Mouse (Mus musculus): Measurements from ENCODE around the gene 2610042L04Rik. TPM values are rescaled to one million over a fixed set of nuclear protein-coding genes. Genes with fewer than 3 reads are reported as not detected.
"Not testable (repeated sequence)": the region's sequence is repeated elsewhere in the genome, so short reads cannot be mapped to it uniquely, and the experiment has no call there.

2610042L04Rik gene
- polyA plus RNA-seq (2015; fragmentation: Nextera tagmentation; extraction: Ambion mirVana) = not detected in 2 replicates

DNA sequence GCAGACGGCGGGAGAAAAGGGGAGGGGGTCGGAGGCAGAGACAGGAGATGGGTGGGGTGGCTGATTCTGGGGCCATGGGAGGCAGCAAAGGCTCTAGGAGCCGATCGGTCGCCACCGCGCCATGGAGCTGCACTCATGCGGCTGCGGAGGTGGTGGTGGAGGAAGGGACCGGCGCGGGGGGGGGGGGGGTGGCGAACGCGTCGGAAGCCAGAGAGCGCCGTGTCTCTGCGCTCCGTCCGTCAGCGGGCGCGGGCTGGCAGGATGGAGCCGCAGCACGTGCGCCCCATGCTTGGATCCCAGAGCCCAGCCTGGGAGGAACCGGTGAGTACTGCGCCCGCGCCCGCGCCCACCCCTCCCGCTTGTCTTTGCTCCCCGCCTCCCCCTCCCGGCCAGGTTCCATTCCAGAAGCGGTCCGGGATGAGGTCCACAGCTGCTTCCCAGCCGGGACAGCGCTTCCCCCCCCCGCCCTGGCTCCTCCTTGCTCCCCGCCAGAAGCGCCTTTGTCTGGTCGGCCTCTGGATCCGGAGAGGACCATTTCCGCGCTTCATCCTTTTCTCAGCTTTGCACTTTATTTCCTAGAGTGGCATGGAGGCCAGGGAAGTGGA, at the start of gene 2610042L04Rik:
Gene 2610042L04Rik (plus strand): TSS at position 288 of the 605 bp plus-strand sequence.
- DNase-seq (ENCODE audit: low spot score) = not testable (repeated sequence)

DNA sequence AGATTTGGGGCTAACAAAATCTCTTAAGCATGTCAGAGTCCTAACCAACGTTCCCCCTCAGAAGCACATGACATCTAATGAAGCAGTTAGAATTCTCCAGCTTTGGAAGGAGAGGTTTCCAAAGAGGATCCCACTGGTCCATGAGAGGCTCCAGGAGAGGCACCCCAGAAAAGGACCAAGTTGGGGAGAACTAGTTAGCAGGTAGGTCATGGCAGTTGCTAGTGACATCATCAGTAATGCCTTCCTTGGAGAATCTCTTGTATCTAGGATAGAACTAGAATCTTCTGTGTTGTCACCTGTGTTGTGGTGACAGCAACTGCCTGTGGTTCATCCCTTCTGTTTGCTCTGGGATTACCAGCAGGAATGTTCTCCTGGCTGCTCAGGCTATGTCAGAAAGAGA, 17.6 kb upstream of the 2610042L04Rik start, which contains the start of gene Gm3149:
Gene Gm3149 (plus strand): TSS at position 301 of the 400 bp plus-strand sequence.
- DNase-seq (ENCODE audit: low spot score) = not testable (repeated sequence)

DNA sequence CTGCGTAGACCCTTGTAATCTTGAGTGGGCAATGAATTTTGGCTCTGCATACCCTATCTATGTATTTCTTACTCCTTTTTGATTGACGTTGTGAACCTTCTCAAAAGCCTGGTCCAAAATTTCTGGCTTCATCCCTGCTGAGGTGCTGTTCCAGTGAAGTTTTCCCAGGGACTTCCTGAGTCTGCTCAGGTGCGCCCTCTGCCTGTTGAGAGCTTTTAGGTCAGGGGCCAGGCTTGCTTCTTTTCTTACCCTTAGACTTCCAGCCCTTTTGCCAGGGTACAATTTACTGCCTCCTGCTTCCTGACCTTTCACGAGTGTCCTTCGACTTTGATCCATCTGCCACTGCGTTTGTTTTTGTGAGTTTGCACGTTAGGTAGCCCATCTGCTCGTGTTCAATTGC, 943 bp downstream of the 2610042L04Rik start:
- DNase-seq (ENCODE audit: low spot score) = not testable (repeated sequence)

DNA sequence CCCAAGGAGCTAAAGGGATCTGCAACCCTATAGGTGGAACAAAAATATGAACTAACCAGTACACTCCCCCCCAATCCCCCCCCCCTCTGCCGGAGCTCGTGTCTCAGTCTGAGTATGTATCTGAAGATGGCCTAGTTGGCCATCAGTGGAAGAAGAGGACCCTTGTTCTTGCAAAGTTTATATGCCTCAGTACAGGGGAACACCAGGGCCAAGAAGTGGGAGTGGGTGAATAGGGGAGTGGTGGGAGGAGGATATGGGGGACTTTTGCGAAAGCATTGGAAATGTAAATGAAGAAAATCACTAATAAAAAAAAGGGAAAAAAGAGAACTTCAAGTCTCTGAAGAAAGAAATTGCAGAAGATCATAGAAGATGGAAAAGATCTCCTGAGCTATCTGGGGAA, 34.4 kb downstream of the 2610042L04Rik start:
- DNase-seq (ENCODE audit: low spot score) = not testable (repeated sequence)

DNA sequence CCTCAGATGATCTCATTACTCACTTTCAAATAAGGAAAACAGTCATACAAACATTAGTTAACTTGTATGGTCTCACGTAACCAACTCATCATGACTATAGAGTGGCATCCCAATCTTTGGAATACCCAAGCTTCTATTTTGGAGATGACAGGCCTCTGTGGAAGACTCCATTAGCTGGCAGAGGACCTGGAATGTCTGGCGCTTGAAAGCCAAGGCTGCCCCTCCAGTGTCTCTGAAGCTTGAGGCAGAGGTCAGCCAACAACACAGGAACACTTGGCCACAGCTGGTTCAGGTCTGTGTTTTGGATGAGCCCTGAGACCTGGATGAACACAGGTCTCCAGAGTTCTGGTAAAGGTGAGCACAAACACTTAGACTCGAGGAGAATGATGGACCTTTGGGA, 35.1 kb downstream of the 2610042L04Rik start:
- DNase-seq (ENCODE audit: low spot score) = not testable (repeated sequence)

DNA sequence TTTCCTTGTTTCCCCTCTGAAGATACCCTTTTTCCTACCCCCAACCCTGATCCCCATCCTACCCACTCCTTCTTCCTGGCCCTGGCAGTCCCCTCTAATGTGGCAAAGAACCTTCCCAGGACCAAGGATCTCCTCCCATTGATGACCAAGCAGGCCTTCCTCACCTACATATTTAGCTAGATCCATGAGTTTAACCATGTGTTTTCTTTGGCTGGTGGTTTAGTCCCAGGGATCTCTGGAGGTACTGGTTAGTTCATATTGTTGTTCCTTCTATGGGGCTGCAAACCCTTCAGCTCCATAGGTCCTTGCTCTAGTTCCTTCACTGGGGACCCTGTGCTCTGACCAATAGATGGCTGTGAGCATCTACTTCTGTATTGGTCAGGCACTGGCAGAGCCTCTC, 43.3 kb downstream of the 2610042L04Rik start:
- not testable (repeated sequence) for DNase-seq (ENCODE audit: low spot score)

DNA sequence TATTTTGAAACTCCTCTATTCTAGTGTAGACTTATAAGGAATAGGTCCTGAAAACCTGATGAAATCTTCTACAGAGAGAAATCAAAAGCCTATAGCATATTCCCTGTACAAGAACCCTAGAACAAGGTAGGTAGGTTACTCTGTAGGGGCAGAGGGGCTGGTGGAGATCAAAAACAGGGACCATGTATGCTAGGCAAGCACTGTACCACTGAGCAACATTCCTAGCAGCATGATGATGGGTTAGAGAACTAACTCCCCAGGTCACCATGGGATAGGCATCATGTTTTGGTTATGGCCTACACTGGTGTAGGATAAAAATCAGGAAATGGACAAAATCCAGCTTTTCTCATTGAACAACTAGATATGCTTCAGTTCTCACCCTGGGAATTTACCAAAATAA, 51.0 kb downstream of the 2610042L04Rik start:
- DNase-seq (ENCODE audit: low spot score) = not testable (repeated sequence)

DNA sequence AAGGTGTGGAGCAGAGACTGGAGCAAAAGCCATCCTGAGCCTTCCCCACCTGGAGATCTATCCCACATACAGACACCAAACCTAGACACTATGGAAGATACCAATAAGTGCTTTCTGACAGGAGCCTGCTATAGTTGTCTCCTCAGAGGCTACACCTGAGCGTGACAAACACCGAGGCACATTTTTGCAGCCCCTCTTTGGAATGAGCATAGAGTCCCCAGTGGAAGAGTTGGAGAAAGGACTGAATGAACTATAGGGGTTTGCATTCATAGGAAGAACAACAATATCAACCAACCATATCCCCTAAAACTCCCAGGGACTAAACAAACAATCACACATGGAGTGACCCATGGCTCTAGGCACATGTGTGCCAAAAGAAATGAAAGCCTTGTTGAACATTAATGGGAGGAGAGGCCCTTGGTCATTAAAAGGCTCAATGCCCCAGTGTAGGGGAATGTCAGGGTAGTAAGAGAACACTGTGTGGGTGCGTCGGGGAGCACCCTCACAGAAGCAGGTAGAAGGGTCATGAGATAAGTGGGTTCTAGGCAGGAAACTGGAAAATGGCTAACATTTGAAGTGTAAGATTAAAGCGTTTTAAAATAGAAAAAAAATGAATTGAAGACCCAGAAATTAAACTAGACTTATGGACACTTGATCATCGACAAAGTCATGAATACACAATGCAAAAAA, 58.4 kb downstream of the 2610042L04Rik start:
- not testable (repeated sequence) for DNase-seq (ENCODE audit: low spot score)

DNA sequence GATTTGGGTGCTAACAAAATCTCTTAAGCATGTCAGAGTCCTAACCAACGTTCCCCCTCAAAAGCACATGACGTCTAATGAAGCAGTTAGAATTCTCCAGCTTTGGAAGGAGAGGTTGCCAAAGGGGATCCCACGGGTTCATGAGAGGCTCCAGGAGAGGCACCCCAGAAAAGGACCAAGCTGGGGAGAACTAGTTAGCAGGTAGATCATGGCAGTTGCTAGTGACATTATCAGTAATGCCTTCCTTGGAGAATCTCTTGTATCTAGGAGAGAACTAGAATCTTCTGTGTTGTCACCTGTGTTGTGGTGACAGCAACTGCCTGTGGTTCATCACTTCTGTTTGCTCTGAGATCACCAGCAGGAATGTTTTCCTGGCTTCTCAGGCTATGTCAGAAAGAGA, 62.7 kb downstream of the 2610042L04Rik start, which contains the start of gene Gm3159:
Gene Gm3159 (plus strand): TSS at position 301 of the 400 bp plus-strand sequence.
- not testable (repeated sequence) for DNase-seq (ENCODE audit: low spot score)

DNA sequence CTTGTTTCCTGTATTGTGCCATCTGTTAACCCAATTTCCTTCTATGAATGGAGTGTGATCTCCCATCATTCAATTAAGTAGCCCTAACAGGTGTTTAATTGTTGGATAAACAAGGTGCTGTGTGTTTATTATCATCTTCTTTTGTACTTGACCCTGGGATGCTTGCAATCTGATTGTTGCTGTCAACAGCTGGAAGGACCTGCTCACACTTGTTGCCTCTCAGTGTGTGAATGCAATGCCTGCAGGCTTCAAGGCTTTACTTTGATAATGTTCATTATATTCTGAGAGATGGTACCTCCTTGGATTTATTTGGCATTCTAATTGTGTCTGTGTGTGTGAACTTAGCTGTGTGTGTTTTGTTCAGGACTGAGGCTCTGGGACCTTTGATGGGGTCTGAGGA, 64.1 kb downstream of the 2610042L04Rik start:
- not testable (repeated sequence) for DNase-seq (ENCODE audit: low spot score)

- not testable (repeated sequence) for DNase-seq (ENCODE audit: low spot score)
Measured at GRCm38 (mm10) chr14:4400115-4400789, 65.7 kb downstream of the 2610042L04Rik start.

GRCm38 (mm10) chr14:4401245-4401644, 66.7 kb downstream of the 2610042L04Rik start:
- not testable (repeated sequence) for DNase-seq (ENCODE audit: low spot score)

- DNase-seq (ENCODE audit: low spot score) = not testable (repeated sequence)
Measured at GRCm38 (mm10) chr14:4403840-4404239, 69.3 kb downstream of the 2610042L04Rik start.

Other genes with a start within 250 kb of the 2610042L04Rik start
- 0.30 and 0.53 TPM in 2 replicates for gene Gm8108, start 224.2 kb upstream of the 2610042L04Rik start, polyA plus RNA-seq (2015; fragmentation: Nextera tagmentation; extraction: Ambion mirVana)
- not detected in 2 replicates for gene Gm3127, start 169.7 kb upstream of the 2610042L04Rik start, polyA plus RNA-seq (2015; fragmentation: Nextera tagmentation; extraction: Ambion mirVana)
- gene Gm2974, start 152.2 kb upstream of the 2610042L04Rik start, polyA plus RNA-seq (2015; fragmentation: Nextera tagmentation; extraction: Ambion mirVana) = 0.22 TPM in 1 of 2 replicates, not detected in the other
- not detected in 2 replicates for gene Gm3138, start 85.1 kb upstream of the 2610042L04Rik start, polyA plus RNA-seq (2015; fragmentation: Nextera tagmentation; extraction: Ambion mirVana)
- 0.34 TPM in 1 of 2 replicates, not detected in the other for gene Gm3149, start 17.5 kb upstream of the 2610042L04Rik start, polyA plus RNA-seq (2015; fragmentation: Nextera tagmentation; extraction: Ambion mirVana)
- gene Gm3159, start 62.8 kb downstream of the 2610042L04Rik start, polyA plus RNA-seq (2015; fragmentation: Nextera tagmentation; extraction: Ambion mirVana) = not detected in 2 replicates
- gene Gm3164, start 80.7 kb downstream of the 2610042L04Rik start, polyA plus RNA-seq (2015; fragmentation: Nextera tagmentation; extraction: Ambion mirVana) = 0.15 TPM in 1 of 2 replicates, not detected in the other
- not detected in 2 replicates for gene Gm3173, start 96.2 kb downstream of the 2610042L04Rik start, polyA plus RNA-seq (2015; fragmentation: Nextera tagmentation; extraction: Ambion mirVana)
- not detected in 2 replicates for gene Gm3182, start 147.0 kb downstream of the 2610042L04Rik start, polyA plus RNA-seq (2015; fragmentation: Nextera tagmentation; extraction: Ambion mirVana)
- gene Gm3047, start 220.6 kb downstream of the 2610042L04Rik start, polyA plus RNA-seq (2015; fragmentation: Nextera tagmentation; extraction: Ambion mirVana) = not detected in 2 replicates

Measured in thymus, postnatal 0 days (tissue).